Mouse (Mus musculus): ENCODE data around the gene Serpine1.

The Serpine1 gene

DNA sequence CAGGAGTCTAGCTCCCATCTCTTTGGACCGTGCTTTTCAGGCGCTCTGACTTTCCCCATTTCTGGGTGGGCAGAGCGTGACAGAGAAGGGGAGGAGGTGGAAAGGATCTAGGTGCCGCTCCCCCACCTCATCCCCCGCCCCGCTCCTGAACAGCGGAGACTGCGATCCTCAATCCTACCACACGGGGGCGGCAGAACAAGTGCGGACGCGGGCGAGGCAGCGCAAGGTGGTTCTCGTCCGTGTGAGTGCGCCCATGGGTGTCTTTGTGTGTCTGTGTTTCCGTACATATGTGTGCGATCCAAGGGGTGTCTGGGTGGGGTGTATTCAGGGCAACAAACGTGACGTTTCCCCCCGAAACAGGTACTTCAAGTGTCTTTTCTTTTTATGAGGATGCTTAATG lies 46.9 kb downstream of the Serpine1 start:
- DNase-seq (ENCODE audit: low spot score in 2 of 2), result peak; percentile 36 to 53

DNA sequence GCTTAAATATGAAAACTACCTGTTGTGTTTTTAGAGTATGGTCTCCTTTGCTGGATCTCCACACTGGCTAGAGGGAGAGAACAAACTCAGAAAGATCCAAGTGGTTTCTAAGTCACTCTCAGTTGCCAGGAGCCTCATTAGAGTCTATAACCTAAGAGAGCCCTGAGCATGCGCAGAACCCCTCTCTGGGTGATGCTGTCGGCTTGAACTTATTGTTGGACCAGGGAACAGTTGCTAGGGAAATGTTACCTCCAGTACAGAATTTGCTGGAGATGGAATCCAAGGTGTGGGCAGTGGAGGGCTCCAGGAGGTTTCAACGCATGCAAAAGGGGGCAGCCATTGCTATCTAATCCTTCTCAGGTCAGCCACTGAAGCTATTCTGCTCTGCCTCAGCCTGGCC lies 47.8 kb downstream of the Serpine1 start:
- no peak for DNase-seq (ENCODE audit: low spot score in 2 of 2)

- no peak for DNase-seq (ENCODE audit: low spot score in 2 of 2)
These were observed 56.2 kb downstream of the Serpine1 start for GRCm38 (mm10) chr5:137015913-137016312.

- DNase-seq (ENCODE audit: low spot score in 2 of 2), result no peak
These were observed 59.6 kb downstream of the Serpine1 start for GRCm38 (mm10) chr5:137012401-137012950.

Measured in heart, adult 9 months (tissue).